Mouse (Mus musculus): Measurements from ENCODE around the gene Morn4.
"Not testable (repeated sequence)": the region's sequence is repeated elsewhere in the genome, so short reads cannot be mapped to it uniquely, and the experiment has no call there.

Gene Morn4

DNA sequence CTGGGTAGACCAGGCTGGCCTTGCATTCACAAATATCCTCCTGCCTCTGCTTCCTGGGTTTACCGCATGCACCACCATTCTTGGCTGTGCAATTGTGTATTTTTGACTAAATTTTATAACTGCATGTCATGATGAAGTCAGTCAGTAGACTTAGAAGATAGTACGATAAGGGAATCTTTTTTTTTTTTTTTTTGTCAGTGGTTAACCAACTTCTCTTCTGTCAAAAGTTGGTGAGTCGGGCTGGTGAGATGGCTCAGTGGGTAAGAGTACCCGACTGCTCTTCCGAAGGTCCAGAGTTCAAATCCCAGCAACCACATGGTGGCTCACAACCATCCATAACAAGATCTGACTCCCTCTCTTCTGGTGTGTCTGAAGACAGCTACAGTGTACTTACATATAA lies 4.5 kb downstream of the Morn4 start:
- DNase-seq (ENCODE audit: low spot score): not testable (repeated sequence)

DNA sequence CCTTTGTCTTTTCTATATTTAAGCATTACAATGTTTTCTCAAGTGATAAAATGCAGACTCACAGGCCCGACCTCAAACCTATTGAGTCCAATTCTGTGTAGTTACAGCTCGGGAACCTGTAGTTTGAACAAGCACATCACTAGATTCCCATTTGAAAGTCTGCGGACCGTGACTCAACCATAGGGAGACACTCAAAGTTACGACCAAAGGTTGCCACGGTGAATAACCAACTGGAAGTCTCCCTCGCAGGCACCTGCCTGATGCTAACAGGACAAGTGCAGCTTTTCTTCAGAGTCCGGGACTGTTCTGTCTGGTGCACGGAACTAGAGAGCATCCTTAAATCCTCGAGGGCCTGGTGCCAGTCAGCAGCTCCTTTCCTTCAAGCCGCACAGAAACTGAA lies 5.7 kb downstream of the Morn4 start:
- DNase-seq (ENCODE audit: low spot score): no peak

DNA sequence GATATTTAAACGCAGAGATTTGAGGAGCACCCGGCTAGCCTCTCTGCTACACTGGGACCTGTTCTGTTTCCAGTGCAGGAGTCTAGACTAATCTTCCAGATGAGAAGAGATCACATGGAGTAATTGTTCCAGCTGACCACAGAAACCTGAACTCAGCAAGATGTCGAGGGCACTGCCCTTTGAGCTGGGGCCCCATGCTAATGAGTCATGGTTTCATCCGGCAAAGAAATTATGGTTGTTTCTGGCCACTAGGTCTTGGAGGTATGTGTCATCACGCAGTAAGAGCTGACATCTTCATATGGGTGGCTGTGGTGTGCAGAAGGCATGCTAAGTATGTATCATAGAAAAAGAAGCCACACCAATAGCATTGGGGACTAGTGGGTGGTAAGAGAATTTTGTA lies 6.2 kb downstream of the Morn4 start:
- no peak for DNase-seq (ENCODE audit: low spot score)

DNA sequence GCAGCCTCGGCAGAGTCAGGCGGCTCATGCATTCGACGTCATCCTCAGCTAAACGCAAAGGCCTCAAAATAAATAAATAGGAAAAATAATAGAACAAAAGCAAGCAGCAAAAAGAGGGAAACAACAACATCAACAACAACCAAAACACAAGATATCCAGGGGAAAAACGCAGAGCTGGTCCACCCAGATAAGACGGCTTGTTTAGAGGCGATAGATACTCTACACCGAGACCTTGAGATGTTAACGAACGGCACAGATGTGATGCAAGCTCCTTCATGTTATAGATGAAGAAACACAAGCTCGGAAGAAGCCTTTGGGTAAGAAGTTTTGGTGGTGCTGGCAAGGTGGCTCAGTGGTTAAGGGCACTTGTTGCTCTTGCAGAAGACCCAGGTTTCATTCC lies 7.2 kb downstream of the Morn4 start:
- no peak for DNase-seq (ENCODE audit: low spot score)

DNA sequence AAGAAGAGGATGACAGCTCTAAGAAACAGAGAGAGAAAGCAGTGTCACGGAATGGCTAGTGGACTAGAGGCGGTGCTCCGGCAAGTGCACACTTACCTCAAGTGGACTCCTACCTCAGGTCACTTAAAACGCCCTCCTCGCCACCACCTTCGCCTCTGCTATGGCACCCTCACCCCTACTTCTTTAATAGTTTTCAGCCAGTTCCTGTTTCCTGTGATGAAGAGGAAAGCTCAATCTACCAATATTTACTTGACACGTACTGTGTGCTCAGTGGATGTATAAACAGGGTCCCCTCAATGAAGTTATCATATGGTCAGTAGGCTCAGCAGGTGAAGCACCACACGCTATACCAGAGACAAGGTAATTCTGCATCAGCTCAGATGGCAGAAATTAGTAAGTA lies 7.6 kb downstream of the Morn4 start:
- DNase-seq (ENCODE audit: low spot score): no peak

DNA sequence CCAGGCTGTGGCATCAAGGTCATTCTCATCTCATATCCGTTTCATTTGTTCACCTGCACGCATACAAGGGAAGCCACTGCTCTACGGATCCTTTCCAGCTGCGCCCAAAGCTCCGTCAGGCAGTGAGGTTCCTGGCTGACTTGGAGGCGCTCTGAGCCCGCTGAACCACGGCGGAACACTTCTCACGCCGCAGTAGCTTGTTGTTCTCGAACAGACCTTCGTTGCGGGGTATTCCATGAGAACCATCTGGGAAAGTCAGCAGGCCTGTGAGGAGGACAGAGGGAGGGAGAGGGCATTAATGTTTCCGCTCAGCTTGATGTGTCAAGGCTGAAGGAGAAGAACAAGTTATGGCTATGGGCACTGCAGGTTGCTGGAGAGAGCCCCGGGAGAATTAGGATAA lies 10.2 kb downstream of the Morn4 start:
- no peak for DNase-seq (ENCODE audit: low spot score)

DNA sequence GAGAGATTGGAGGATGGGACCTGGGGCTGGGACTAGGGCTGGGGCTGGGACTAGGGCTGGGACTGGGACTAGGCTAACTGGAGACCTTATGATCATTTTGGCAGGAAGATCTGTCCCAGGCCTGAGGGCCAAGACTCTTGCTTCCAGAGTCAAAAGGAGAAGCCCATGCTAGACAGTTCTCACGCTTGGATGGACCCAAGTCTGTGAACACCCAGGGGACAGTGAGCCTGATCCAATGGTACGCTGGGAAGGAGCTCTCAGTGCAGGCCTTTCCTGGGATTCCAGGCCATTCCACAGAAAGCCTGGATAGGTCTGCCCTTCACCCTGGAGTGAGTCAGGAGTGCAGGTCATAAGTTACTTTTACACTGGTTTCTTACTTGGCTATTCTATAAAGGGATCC lies 11.1 kb downstream of the Morn4 start:
- no peak for DNase-seq (ENCODE audit: low spot score)

DNA sequence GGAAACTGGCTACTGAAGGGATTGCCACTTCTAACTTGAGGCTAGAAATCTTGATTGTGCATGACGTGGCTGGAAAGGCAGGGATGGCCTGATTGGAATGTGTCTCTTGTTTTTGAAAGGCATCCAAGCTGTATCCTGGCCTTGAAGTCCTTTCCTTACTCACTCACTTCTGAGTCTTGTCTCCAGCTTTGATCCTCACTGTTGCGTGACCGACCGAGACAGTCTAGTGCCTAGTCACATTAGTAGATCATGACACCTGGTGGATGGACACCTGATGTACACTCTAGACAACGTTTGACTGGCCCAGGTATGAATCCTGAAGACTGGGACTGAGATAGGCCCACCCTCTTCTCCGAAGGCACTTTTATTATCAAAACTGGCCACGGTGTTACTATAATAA lies 13.4 kb downstream of the Morn4 start:
- DNase-seq (ENCODE audit: low spot score): no peak

DNA sequence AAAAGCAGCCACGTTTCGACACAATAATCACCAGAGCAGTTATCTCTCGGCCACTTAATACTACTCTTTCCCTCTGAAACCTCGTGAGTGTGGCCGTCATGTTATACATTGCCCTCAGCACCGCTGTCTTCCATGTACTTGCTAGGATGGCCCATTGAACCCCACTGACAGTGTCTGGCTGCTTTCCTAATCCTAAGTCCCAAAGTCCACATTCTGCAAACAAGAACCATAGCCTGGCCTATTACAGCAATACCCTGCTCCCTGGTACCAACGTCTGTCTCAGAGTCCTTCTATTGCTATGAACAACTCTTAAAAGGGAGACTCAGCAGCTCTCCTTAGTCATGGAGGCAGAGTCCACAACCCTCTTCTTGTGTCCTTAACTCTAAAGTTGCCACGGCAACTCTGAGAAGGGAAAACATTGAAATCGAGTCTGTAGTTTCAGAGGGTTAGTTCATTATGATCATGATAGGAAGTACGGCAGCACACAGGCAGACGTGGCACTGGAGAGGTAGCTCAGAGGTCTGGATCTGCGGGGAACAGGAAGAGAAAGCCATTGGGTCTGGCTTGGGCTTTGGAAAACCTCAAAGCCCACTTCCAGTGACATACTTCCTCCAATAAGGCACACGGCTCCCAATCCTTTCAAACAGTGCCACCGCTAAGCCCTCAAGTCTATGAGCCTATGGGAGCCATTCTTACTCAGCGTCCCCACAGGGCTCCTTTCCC lies 14.1 kb downstream of the Morn4 start:
- no peak for DNase-seq (ENCODE audit: low spot score)

DNA sequence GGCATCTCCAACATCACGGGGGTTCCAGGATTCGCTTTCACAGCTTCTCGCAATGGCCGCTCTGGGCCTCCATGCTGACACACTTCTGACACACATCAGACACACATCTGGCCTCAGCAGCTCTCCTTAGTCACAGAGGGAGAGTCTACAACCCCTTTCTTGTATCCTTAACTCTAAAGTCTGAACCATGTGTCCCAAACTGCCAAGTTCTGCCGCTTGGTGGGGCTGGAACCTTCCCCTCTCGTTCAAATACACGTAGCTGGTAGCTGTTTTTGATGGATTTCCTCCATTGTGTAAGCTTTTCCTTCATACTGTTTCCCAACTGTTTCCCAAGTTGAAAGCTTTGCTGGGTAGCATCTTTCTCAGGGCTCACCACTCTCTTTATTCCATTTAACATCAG lies 14.9 kb downstream of the Morn4 start:
- no peak for DNase-seq (ENCODE audit: low spot score)

DNA sequence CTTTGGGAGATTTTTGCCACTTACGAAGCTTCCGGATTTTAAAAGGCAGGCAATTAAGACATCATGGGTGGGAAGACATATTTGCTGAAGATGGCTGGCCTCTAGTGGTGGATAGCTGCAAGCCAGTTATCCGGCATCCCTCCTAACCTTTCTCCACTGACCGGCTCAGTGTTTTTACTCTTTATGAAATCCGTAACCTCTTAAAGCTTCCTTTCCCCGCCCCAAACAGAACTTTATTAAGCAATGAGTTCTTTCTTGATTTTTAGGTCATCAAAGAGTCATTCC lies 17.0 kb downstream of the Morn4 start:
- DNase-seq (ENCODE audit: low spot score): no peak

DNA sequence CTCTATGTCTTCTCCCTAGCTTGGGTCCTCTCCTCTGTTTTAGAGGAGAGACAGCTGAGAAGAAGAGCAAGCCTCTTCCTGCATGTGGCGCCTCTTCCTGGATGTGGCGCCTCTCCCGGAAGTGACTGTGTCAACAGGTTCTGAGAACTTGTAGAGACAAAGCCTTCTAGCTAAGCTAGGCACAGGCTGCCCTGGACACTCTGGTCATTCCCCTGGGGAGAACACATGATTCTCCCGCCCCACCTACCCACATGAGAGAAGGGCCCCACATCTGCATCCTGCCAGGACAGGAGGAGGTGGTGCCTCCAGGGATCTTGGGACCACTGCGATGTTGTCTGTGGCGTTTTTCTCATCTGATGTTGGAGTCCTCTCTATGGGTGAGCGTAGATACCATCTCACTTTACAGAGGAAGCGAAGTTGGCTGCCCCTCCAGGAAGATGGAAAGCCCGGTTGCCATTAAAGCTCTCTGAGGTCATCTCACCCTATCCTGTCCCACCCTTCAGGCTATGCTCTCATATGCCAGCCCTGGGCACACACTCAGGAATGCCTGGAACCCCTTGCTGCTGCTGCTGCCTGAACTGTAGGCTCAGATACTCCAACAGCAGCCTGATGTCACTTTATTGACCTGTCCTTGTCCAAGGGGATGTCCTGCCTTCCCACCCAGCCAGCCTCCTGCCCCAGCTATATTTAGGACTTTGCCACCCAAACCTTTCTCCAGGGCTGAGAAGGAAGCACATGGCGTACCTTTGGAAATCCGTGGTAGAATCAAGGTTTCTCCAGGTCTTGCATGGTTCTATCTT lies 17.5 kb downstream of the Morn4 start:
- DNase-seq (ENCODE audit: low spot score): no peak

DNA sequence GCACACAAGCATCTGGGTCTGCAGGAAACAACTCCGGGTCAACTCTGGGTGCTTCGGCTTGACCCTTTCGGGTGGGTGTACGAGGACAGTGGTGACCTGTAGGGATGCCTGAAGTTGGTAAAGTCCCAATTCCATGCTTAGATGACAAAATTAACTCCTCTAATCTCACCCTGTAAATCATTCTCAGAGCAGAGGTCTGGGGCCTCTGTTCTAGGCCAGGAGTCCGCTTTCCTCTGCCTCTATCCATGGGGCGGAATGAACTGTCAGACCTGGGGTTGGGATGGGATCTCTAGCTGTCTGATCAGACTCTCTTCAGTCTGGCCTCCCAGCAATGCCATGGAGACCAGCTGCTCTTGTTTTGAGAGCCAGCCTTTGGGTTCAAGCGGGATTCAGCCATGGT lies 24.7 kb downstream of the Morn4 start:
- no peak for DNase-seq (ENCODE audit: low spot score)

DNA sequence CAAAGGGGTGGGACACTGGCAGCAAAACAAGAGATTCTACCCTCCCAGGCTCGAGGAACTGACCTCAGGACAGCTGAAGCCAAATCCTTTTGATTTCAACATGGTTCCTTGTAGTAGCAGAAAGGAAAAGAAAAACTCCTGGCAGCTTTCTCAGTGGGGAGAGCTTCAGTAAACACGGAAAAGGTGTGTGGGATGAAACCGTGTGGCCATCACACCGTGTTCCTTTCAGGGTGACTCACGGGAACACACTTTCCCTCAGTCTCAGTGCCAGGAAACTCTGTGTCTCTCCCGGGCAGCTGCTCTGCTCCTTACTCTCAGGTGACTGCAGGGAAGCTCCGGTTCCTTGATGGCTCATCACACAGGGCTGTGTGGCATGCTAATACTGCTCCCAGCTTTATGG lies 27.7 kb downstream of the Morn4 start:
- no peak for DNase-seq (ENCODE audit: low spot score)

DNA sequence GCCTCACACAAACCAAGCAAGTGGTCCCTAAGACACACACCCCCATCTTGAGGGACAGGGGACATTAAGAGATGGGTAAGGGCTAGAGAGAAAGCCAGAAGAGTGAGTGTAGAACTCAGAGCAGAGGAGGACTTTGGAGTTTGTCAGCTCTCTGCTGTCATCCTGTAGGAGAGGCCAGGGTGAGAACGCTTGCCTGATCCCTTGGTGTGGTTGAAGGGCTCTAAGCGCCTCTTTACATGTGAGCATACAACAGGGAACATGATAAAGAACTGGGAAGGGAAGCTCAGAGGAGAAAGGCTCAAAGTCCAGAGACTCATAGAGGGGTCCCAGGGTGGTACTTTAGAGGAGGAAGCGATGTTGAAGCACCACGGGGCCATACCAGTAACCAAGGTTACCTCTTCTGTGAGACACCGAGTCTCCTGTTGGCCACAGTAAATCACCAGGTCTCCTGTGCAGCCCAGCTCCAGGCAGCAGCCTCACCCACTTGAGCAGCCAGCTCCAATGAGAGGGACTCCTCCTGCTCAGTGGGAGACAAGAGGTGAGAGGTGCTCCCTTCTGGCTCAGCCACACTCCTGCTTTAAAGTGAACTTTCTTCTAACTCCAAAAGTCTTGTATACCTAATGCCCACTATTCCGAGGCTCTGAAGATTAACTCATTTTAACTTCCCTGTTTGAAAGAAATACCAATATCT lies 29.3 kb downstream of the Morn4 start:
- no peak for DNase-seq (ENCODE audit: low spot score)

DNA sequence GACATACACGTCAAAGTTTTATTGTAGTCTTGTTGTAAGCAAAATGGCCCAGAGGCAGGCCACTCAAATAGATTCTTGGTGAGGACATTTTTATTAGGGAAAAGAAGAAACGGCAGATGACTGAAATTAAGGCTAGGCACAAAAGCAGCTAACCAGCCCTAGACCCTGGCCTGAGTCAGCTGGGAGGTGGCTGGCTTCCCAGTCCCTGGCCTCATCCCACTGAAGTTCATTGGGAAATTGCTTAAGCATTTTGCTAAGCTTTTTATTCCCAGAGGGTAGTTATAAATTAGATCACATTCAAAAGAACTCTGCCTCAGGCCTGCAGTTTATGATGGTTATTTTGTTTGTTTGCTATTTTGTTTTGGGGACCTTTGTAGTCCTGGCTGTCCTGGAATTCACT lies 30.3 kb downstream of the Morn4 start:
- DNase-seq (ENCODE audit: low spot score): no peak

DNA sequence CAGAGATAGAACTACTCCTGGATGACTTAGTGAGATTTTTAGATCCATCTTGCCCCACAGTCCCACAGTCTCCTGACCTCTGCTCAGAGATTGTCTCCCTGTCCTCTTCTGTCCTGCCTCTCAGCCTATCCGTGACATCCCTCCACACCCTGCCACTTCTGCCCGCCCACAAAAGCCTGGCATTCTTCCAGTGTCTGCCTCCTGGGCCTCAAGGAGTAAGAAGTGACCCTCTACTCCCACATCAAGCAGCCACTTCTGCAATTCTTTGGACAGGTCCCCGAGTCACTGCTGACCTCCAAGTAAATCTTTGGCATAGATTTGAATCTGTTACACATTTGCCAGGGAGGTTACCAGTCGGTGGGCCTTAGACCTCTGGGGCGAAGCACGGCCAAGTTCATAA lies 31.9 kb downstream of the Morn4 start:
- no peak for DNase-seq (ENCODE audit: low spot score)

DNA sequence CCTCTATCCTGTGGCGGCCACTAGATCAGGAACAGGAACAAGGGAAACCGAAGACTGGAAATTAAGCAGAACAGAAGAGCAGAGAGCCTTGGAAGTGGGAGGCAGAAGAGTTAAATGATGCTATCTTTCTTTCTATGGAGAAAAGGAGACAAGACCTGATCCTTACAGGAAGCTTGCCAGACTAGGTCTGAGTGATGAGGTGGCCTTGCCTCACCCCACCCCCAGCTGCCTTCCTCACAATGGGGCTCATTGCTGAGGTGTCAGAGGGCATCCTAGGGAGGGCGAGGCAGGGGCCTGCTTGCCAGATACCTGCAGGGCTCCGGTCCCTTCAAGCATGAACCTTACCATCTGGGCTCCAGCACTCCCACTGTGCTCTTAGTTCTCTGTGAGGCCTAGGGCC lies 34.2 kb downstream of the Morn4 start, which contains the start of gene 4933411K16Rik:
Gene 4933411K16Rik (plus strand): TSS at position 301 of the 400 bp plus-strand sequence.
- DNase-seq (ENCODE audit: low spot score): no peak

DNA sequence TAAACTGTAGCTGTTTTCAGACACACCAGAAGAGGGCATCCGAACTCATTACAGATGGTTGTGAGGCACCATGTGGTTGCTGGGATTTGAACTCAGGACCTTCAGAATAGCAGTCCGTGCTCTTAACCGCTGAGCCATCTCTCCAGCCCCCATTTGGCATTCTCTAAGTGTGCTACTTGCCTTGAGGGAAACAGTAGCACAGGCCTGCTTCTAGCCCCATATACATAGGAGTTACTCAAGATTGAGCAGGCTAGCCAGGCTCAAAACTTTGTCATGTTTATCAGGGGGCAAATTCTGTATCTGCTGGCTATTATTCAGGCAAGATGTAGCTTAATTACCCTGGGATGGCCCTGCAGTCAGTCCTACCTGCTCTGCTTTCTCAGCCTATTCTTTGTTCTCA lies 34.8 kb downstream of the Morn4 start:
- DNase-seq (ENCODE audit: low spot score): no peak

DNA sequence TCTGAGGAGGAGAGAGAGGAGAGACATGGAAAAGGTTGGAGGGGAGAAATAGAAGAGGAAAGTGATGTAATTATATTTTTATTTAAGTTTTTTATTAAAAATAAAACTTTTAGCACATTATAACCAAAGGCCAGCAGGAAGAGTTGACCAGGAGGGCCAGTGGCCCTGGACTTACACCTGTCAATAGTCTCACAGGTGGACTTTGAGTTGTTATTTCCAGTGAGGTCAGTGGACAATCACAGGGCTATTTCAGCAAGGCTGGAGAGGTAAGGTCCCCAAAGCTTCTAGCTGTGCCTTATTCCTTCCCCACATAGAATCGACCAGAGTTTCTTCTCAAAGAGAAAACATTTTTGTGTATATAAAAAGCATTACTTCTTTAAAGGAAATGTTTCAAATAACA lies 35.9 kb downstream of the Morn4 start:
- DNase-seq (ENCODE audit: low spot score): no peak

DNA sequence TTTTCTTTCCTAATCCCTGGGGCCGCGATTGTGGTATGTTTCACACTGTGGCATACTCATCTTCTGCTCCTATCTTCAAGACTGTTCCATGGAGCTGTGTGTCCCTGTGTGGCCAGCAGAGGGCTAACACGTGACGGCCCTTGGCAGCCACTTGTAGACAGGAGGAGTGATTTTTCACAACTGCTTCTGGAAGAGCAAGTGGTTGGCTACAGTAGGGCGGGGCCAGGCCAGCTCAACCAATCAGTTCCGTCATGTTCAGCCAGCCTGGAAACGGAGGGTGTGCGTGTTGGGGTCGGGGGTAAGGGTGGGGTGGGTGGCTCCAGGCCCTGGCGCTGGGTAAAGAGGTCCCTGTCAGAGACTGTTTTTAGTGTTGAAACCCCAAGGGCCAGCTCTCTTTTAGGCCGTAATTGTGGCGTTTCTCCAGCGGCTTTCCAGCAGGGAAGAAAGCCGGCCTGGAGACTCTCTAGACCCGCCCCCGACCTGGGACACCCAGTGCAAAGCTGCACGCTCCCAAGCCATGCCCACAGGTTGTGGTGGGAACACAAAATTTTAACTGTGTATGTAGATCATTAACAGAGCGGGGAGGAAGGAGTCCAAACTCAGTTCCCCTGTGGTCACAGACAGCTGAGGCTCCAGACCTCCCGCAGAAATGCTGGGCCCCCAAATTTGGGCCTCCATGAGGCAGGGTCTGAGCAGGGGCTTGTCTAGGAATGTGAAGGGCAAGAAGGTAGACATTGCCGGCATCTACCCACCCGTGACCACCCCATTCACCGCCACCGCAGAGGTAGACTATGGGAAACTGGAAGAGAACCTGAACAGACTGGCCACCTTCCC lies 40.7 kb downstream of the Morn4 start, which contains the start of gene Hoga1:
Gene Hoga1 (plus strand): TSS at position 342 of the 834 bp plus-strand sequence.
- DNase-seq (ENCODE audit: low spot score): no peak

DNA sequence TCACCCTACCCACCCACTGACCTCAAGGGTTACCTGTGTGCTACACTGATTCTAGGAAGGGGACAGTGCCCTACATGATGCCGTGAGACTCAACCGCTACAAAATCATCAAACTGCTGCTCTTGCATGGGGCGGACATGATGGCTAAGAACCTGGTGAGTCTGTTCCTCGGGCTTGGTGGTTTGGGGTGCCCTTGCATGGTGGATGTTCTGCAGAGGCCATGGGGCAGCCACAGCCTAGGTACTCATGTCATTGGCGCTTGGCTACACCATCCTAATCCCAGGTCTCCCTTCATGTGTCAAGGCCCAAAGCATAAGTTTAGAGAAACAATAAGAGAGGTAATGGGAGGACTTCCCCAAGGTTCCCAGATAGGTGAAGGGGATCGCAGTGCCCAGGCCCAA lies 42.2 kb downstream of the Morn4 start:
- no peak for DNase-seq (ENCODE audit: low spot score)
